Mouse (Mus musculus) liver, postnatal 0 days (tissue): Measurements from ENCODE around the gene Ash1l. TPM values are rescaled to one million over a fixed set of nuclear protein-coding genes. Genes with fewer than 3 reads are reported as not detected.
A peak's percentile ranks its signal among the peaks of the same experiment; 100 is the strongest.
"Not testable (repeated sequence)": the region's sequence is repeated elsewhere in the genome, so short reads cannot be mapped to it uniquely, and the experiment has no call there.

Experiments
- ATAC-seq: fragments of 200-750 bp; cut with Nextera tagmentation; 2 replicates; pipeline ENCODE4 v1.8.0; 2017; ENCODE audit warnings: mild to moderate bottlenecking, moderate library complexity
- DNase-seq: peaks from one replicate; pipeline ENCODE4 v3.0.0-alpha.2; 2016
- H3K27ac ChIP-seq: fragments of 300-500 bp; sonication (generic); 2 replicates; pipeline ENCODE4 v1.5.1; 2014; ENCODE audit warnings: antibody characterized with exemption, moderate library complexity, mild to moderate bottlenecking, low read depth
- H3K27me3 ChIP-seq: fragments of 300-500 bp; sonication (generic); 2 replicates; pipeline ENCODE4 v1.6.1; 2014; ENCODE audit warnings: low read length, control low read depth, mixed read lengths; ENCODE audit not compliant: insufficient read depth
- H3K36me3 ChIP-seq: fragments of 300-500 bp; sonication (generic); replicated peaks from 2 replicates; pipeline ENCODE4 v1.6.1; 2014; ENCODE audit warnings: mild to moderate bottlenecking, control low read depth, low read length, moderate library complexity, mixed read lengths; ENCODE audit not compliant: insufficient read depth
- H3K4me1 ChIP-seq: fragments of 300-500 bp; sonication (generic); 2 replicates; pipeline ENCODE4 v1.6.1; 2014; ENCODE audit warnings: antibody characterized with exemption, mild to moderate bottlenecking, control low read depth; ENCODE audit not compliant: insufficient read depth
- H3K4me2 ChIP-seq: fragments of 300-500 bp; sonication (generic); 2 replicates; pipeline ENCODE4 v1.6.1; 2014; ENCODE audit warnings: low read depth, mild to moderate bottlenecking, low read length, moderate library complexity, mixed read lengths
- H3K4me3 ChIP-seq: fragments of 300-500 bp; sonication (generic); 2 replicates; pipeline ENCODE4 v1.5.1; 2014; ENCODE audit warnings: low read depth, low read length
- H3K9ac ChIP-seq: fragments of 300-500 bp; sonication (generic); replicated peaks from 2 replicates; pipeline ENCODE4 v1.6.1; 2014; ENCODE audit warnings: mild to moderate bottlenecking, moderate library complexity
- H3K9me3 ChIP-seq: fragments of 300-500 bp; sonication (generic); 2 replicates; pipeline ENCODE4 v1.6.1; 2016; ENCODE audit warnings: mild to moderate bottlenecking, control low read depth, low read length, mixed read lengths
- CTCF ChIP-seq: sonication (generic); IDR thresholded peaks from 2 replicates; pipeline ENCODE4 v1.5.1; 2016; ENCODE audit warnings: antibody characterized with exemption, low read depth
- EP300 ChIP-seq: IDR thresholded peaks from 2 replicates; pipeline ENCODE4 v1.6.1; 2016; ENCODE audit warnings: antibody characterized with exemption, low read depth, mild to moderate bottlenecking
- WGBS: fragments of 180-500 bp; shearing (Covaris S2); extraction: QIAGEN DNeasy Blood & Tissue Kit; methylation state at CpG from one replicate; pipeline ENCODE4 v1.1.7; 2014; ENCODE audit not compliant: insufficient replicate concordance; 5-methylcytosine and 5-hydroxymethylcytosine counted together
- polyA plus RNA-seq: library from polyadenylated mRNA; unstranded; fragments of >200 nt; fragmentation: Nextera tagmentation; extraction: Ambion mirVana; gene quantifications from 2 replicates; pipeline ENCODE4 v1.2.1, GENCODE M21; 2015

The Ash1l gene
- polyA plus RNA-seq, 1 experiment from 2014 or later, result 4.1 TPM

GRCm38 (mm10) chr3:88951327-88951800 lies 942 bp downstream of the Ash1l start:
- Histone ChIP-seq H3K27me3 (no peaks in the 10 kb centered on the region), H3K27ac (peak overlapping the region; percentile 99), H3K4me1 (peaks cover 35% of the 10 kb centered on the region), H3K4me2 (peak overlapping the region; percentile 77), H3K36me3 (no peaks in the 10 kb centered on the region), H3K4me3 (peak overlapping the region; percentile 91), H3K9ac (peak overlapping the region; percentile 97), H3K9me3 (no peaks in the 10 kb centered on the region)
- ATAC-seq (no peak), DNase-seq (no peak)
- TF ChIP-seq CTCF (no peak), EP300 (no peak)
- under 1% methylated on average over 5 of the region's 5 CpGs for WGBS

GRCm38 (mm10) chr3:88953246-88953645 lies 2.8 kb downstream of the Ash1l start:
- no peak overlapping the region for H3K4me2 ChIP-seq
- WGBS, result 80% methylated on average over 4 of the region's 4 CpGs
- no peak overlapping the region for H3K27ac ChIP-seq
- H3K4me3 ChIP-seq, result no peak overlapping the region
- peaks cover 27% of the 10 kb centered on the region for H3K4me1 ChIP-seq
- no peaks in the 10 kb centered on the region for H3K9me3 ChIP-seq
- no peak for TF ChIP-seq CTCF
- no peak for TF ChIP-seq EP300
- H3K9ac ChIP-seq, result no peak overlapping the region
- no peaks in the 10 kb centered on the region for H3K27me3 ChIP-seq
- no peak for DNase-seq
- no peaks in the 10 kb centered on the region for H3K36me3 ChIP-seq
- ATAC-seq, result no peak

- Histone ChIP-seq H3K36me3 (no peaks in the 10 kb centered on the region), H3K4me2 (no peak overlapping the region), H3K4me3 (no peak overlapping the region), H3K27me3 (no peaks in the 10 kb centered on the region), H3K4me1 (peaks cover 23% of the 10 kb centered on the region), H3K9me3 (no peaks in the 10 kb centered on the region), H3K9ac (no peak overlapping the region), H3K27ac (no peak overlapping the region)
- no peak for ATAC-seq
- TF ChIP-seq EP300, result no peak
- no peak for TF ChIP-seq CTCF
- DNase-seq, result no peak
These were observed 3.3 kb downstream of the Ash1l start for GRCm38 (mm10) chr3:88953736-88954135.

GRCm38 (mm10) chr3:88963211-88963610 lies 12.8 kb downstream of the Ash1l start:
- not testable (repeated sequence) for H3K9me3 ChIP-seq, H3K27me3 ChIP-seq, H3K4me3 ChIP-seq, ATAC-seq, H3K4me2 ChIP-seq, H3K27ac ChIP-seq, H3K4me1 ChIP-seq, DNase-seq, H3K9ac ChIP-seq
- peaks cover 13% of the 10 kb centered on the region for H3K36me3 ChIP-seq

- H3K36me3 ChIP-seq, result 0 out of 2 replicates have a peak, but pooled peaks cover 6% of the 10 kb centered on the region
- no peak overlapping the region for H3K4me2 ChIP-seq
- no peaks in the 10 kb centered on the region for H3K4me1 ChIP-seq
- TF ChIP-seq EP300 (no peak), CTCF (no peak)
- 94% methylated on average over 2 of the region's 2 CpGs for WGBS
- ATAC-seq, result no peak
- H3K27me3 ChIP-seq, result no peaks in the 10 kb centered on the region
- no peaks in the 10 kb centered on the region for H3K9me3 ChIP-seq
- H3K4me3 ChIP-seq, result no peak overlapping the region
- H3K27ac ChIP-seq, result no peak overlapping the region
- no peak for DNase-seq
- H3K9ac ChIP-seq, result no peak overlapping the region
These were observed 24.6 kb downstream of the Ash1l start for GRCm38 (mm10) chr3:88975012-88975411.

GRCm38 (mm10) chr3:88981206-88982010 lies 31.0 kb downstream of the Ash1l start:
- no peak overlapping the region for H3K27ac ChIP-seq
- DNase-seq (no peak), ATAC-seq (no peak)
- H3K9me3 ChIP-seq, result no peaks in the 10 kb centered on the region
- no peaks in the 10 kb centered on the region for H3K27me3 ChIP-seq
- H3K36me3 ChIP-seq, result peaks cover 47% of the 10 kb centered on the region
- no peaks in the 10 kb centered on the region for H3K4me1 ChIP-seq
- H3K4me3 ChIP-seq, result no peak overlapping the region
- TF ChIP-seq CTCF, result no peak
- no peak for TF ChIP-seq EP300
- no peak overlapping the region for H3K4me2 ChIP-seq
- no peak overlapping the region for H3K9ac ChIP-seq
- 93% methylated on average over 8 of the region's 8 CpGs for WGBS
